Mouse (Mus musculus) liver, embryonic 16.5 days (tissue): ENCODE data around the gene Sar1b. TPM values are rescaled to one million over a fixed set of nuclear protein-coding genes. Genes with fewer than 3 reads are reported as not detected.
"Not testable (repeated sequence)": the region's sequence is repeated elsewhere in the genome, so short reads cannot be mapped to it uniquely, and the experiment has no call there.

Source experiments
- ATAC-seq: fragments of 200-750 bp; cut with Nextera tagmentation; 2 replicates; pipeline ENCODE4 v1.8.0; 2017; ENCODE audit warnings: low read depth, mild to moderate bottlenecking, moderate number of reproducible peaks, moderate library complexity
- H3K27ac ChIP-seq: fragments of 300-500 bp; sonication (generic); 2 replicates; pipeline ENCODE4 v1.5.1; 2014; ENCODE audit warnings: mild to moderate bottlenecking, low read length
- H3K27me3 ChIP-seq: fragments of 300-500 bp; sonication (generic); 2 replicates; pipeline ENCODE4 v1.6.1; 2014; ENCODE audit warnings: low read depth, low read length, mixed read lengths; ENCODE audit not compliant: control insufficient read depth, insufficient read depth
- H3K36me3 ChIP-seq: fragments of 300-500 bp; sonication (generic); 2 replicates; pipeline ENCODE4 v1.6.1; 2014; ENCODE audit warnings: mild to moderate bottlenecking; ENCODE audit not compliant: control insufficient read depth, insufficient read depth
- H3K4me1 ChIP-seq: fragments of 300-500 bp; sonication (generic); 2 replicates; pipeline ENCODE4 v1.6.1; 2014; ENCODE audit warnings: low read depth, low read length, mixed read lengths; ENCODE audit not compliant: control insufficient read depth
- H3K4me2 ChIP-seq: fragments of 300-500 bp; sonication (generic); 2 replicates; pipeline ENCODE4 v1.6.1; 2014; ENCODE audit warnings: low read depth, low read length, mixed read lengths
- H3K4me3 ChIP-seq: fragments of 300-500 bp; sonication (generic); 2 replicates; pipeline ENCODE4 v1.5.1; 2014; ENCODE audit warnings: low read depth, mild to moderate bottlenecking, low read length
- H3K9ac ChIP-seq: fragments of 300-500 bp; sonication (generic); 2 replicates; pipeline ENCODE4 v1.6.1; 2014; ENCODE audit warnings: low read depth, low read length
- H3K9me3 ChIP-seq: fragments of 300-500 bp; sonication (generic); replicated peaks from 2 replicates; pipeline ENCODE4 v1.6.1; 2016; ENCODE audit warnings: low read length; ENCODE audit not compliant: control insufficient read depth
- WGBS: fragments of 180-500 bp; shearing (Covaris S2); extraction: QIAGEN DNeasy Blood & Tissue Kit; methylation state at CpG from one replicate; pipeline ENCODE4 v1.1.7; 2014; ENCODE audit not compliant: insufficient replicate concordance; 5-methylcytosine and 5-hydroxymethylcytosine counted together
- polyA plus RNA-seq: library from polyadenylated mRNA; unstranded; fragments of >200 nt; fragmentation: Nextera tagmentation; extraction: Ambion mirVana; gene quantifications from 2 replicates; pipeline ENCODE4 v1.2.1, GENCODE M21; 2015

Sar1b gene
- polyA plus RNA-seq, 1 experiment from 2014 or later: 73.4 TPM

GRCm38 (mm10) chr11:51764816-51765215 is 1.3 kb downstream of the Sar1b start:
- ATAC-seq: no peak
- H3K27me3 ChIP-seq: peaks cover 2% of the 10 kb centered on the region
- peak overlapping the region; percentile 78 for H3K4me2 ChIP-seq
- 63% methylated on average over 4 of the region's 4 CpGs for WGBS
- no peak overlapping the region for H3K9ac ChIP-seq
- H3K36me3 ChIP-seq: no peaks in the 10 kb centered on the region
- H3K4me1 ChIP-seq: peaks cover 11% of the 10 kb centered on the region
- H3K4me3 ChIP-seq: peak overlapping the region; percentile 98
- H3K9me3 ChIP-seq: no peaks in the 10 kb centered on the region
- H3K27ac ChIP-seq: no peak overlapping the region

DNA sequence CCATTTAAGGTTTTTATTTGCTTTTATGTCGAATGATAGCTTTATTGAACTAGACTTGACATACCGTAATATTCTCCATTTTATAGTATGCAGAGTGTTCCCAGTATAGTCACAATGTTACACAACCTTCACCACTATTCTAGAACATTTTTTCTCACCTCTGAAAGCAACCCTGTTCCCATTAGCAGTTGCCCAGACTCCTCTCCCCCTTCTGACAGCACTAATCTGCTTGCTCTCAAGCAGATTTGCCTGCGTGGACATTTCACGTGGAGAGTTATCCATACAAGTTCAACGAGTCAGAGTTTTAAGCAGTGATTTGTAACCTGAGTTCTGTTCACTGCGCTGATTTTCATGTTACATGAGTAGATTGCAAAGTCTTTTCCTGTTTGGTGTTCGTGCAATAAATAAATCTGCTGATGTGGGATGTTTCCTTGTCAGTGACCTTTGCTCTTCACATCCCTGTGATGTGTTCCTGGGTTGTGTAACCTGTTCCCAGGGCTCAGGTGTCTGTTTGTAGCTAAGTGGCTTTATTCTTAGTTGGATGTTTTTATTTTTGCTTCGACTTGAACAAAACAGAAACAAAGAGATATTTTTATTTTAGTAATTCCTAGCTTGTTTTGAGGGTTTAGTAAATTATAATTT is 4.2 kb downstream of the Sar1b start:
- 0 out of 2 replicates have a peak overlapping the region, but pooled peaks have one; percentile 7 for H3K4me2 ChIP-seq
- no peak overlapping the region for H3K4me3 ChIP-seq
- H3K9ac ChIP-seq: no peak overlapping the region
- H3K36me3 ChIP-seq: no peaks in the 10 kb centered on the region
- peak; percentile 65 for ATAC-seq
- peak overlapping the region; percentile 59; the same call in 1 of the 2 replicates for H3K27ac ChIP-seq
- H3K9me3 ChIP-seq: no peaks in the 10 kb centered on the region
- peaks cover 11% of the 10 kb centered on the region for H3K4me1 ChIP-seq
- WGBS: 54% methylated on average over 8 of the region's 8 CpGs
- H3K27me3 ChIP-seq: no peaks in the 10 kb centered on the region

DNA sequence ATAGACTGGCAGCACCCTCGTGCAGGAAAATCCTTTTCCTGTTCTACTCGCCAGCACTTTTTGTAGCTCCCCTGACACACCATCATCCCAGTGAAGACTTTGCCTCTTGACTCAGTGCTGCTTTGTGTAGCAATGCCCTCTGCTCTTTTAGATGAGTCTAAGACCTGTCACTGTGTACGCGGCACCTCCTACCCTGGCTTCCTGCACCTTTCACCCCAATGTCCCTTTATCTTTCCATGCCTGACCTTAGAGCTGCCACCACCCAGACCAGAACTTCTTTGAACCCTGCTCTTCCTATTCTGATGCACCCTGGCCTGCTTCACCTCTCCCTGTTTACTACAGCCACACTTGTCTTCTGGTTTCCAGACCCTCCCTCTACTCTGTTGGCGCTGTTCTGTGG is 4.8 kb downstream of the Sar1b start:
- WGBS: 46% methylated on average over 5 of the region's 5 CpGs
- Histone ChIP-seq H3K9me3 (no peaks in the 10 kb centered on the region), H3K9ac (peak overlapping the region; percentile 22; the same call in 1 of the 2 replicates), H3K4me3 (no peak overlapping the region), H3K4me2 (no peak overlapping the region), H3K36me3 (no peaks in the 10 kb centered on the region), H3K27me3 (no peaks in the 10 kb centered on the region), H3K4me1 (peaks cover 11% of the 10 kb centered on the region), H3K27ac (peak overlapping the region; percentile 80)
- peak; percentile 77 for ATAC-seq

GRCm38 (mm10) chr11:51775507-51775906 is 12.0 kb downstream of the Sar1b start:
- Histone ChIP-seq H3K27ac (no peak overlapping the region), H3K4me2 (no peak overlapping the region), H3K4me1 (peaks cover 13% of the 10 kb centered on the region), H3K9me3 (no peaks in the 10 kb centered on the region), H3K27me3 (no peaks in the 10 kb centered on the region), H3K36me3 (peaks cover 4% of the 10 kb centered on the region), H3K4me3 (no peak overlapping the region), H3K9ac (no peak overlapping the region)
- 70% methylated on average over 3 of the region's 3 CpGs for WGBS
- peak; percentile 64 for ATAC-seq

GRCm38 (mm10) chr11:51777478-51777877 is 14.0 kb downstream of the Sar1b start:
- Histone ChIP-seq H3K4me1 (peaks cover 13% of the 10 kb centered on the region), H3K4me2 (no peak overlapping the region), H3K27ac (no peak overlapping the region), H3K36me3 (peaks cover 12% of the 10 kb centered on the region), H3K4me3 (no peak overlapping the region), H3K9me3 (no peaks in the 10 kb centered on the region), H3K27me3 (no peaks in the 10 kb centered on the region), H3K9ac (no peak overlapping the region)
- WGBS: 68% methylated on average over 5 of the region's 5 CpGs
- ATAC-seq: no peak; the same call in 1 of the 2 replicates

- Histone ChIP-seq H3K36me3 (peaks cover 16% of the 10 kb centered on the region), H3K9me3 (no peaks in the 10 kb centered on the region)
- 79% methylated on average over 9 of the region's 9 CpGs for WGBS
Observed at GRCm38 (mm10) chr11:51780773-51781267, 17.3 kb downstream of the Sar1b start.

DNA sequence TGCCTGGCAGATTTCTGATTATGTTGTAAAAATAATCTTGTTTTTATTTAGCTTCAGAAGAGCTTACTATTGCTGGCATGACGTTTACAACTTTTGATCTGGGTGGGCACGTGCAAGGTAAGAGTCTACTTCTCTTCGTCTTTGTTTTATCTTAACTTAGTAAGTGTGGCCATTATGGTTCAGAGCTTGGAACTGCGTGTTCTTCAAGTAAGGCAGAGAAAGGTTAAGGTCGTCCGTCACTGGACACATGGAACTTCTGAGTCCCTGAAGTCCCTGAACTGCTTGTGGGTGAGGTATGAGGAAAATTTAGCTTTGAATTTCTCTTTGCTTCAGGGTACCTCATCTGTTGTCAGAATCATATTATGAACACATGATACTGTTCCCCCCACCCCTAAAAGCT is 19.2 kb downstream of the Sar1b start:
- no peak overlapping the region for H3K27ac ChIP-seq
- no peaks in the 10 kb centered on the region; the same call in 1 of the 2 replicates for H3K4me1 ChIP-seq
- H3K27me3 ChIP-seq: no peaks in the 10 kb centered on the region
- no peak for ATAC-seq
- 78% methylated on average over 6 of the region's 6 CpGs for WGBS
- H3K4me3 ChIP-seq: no peak overlapping the region
- peaks cover 23% of the 10 kb centered on the region for H3K36me3 ChIP-seq
- H3K4me2 ChIP-seq: no peak overlapping the region
- no peak overlapping the region for H3K9ac ChIP-seq
- H3K9me3 ChIP-seq: no peaks in the 10 kb centered on the region

More at GRCm38 (mm10) chr11:51780773-51781267, 17.3 kb downstream of the Sar1b start:
- Histone ChIP-seq H3K27me3 (no peaks in the 10 kb centered on the region), H3K4me3 (no peak overlapping the region), H3K27ac (no peak overlapping the region), H3K9ac (no peak overlapping the region), H3K4me1 (peaks cover 2% of the 10 kb centered on the region), H3K4me2 (no peak overlapping the region)
- ATAC-seq: no peak

GRCm38 (mm10) chr11:51785926-51786325 is 22.4 kb downstream of the Sar1b start:
- no peak overlapping the region for H3K27ac ChIP-seq
- H3K4me1 ChIP-seq: no peaks in the 10 kb centered on the region
- H3K9ac ChIP-seq: no peak overlapping the region
- H3K9me3 ChIP-seq: no peaks in the 10 kb centered on the region
- 83% methylated on average over 6 of the region's 6 CpGs for WGBS
- no peak overlapping the region for H3K4me3 ChIP-seq
- H3K4me2 ChIP-seq: no peak overlapping the region
- peaks cover 16% of the 10 kb centered on the region for H3K36me3 ChIP-seq
- no peaks in the 10 kb centered on the region for H3K27me3 ChIP-seq
- no peak for ATAC-seq

DNA sequence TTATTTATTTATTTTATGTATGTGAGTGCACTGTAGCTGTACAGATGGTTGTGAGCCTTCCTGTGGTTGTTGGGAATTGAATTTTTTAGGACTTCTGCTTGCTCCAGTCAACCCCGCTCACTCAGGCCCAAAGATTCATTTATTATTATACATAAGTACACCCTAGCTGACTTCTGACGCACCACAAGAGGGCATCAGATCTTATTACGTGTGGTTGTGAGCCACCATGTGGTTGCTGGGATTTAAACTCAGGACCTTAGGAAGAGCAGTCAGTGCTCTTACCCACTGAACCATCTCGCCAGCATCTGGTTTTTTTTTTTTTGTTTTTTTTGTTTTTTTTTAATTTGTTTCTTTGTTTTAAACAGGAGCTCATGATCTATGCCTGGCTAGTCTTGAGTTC is 26.2 kb downstream of the Sar1b start:
- H3K4me1 ChIP-seq, H3K27ac ChIP-seq, H3K9ac ChIP-seq, ATAC-seq, H3K4me3 ChIP-seq, H3K27me3 ChIP-seq, H3K9me3 ChIP-seq, H3K4me2 ChIP-seq: not testable (repeated sequence)
- 70% methylated on average over 4 of the region's 4 CpGs for WGBS
- H3K36me3 ChIP-seq: peaks cover 18% of the 10 kb centered on the region
